Mouse (Mus musculus): ENCODE data around the gene Tgm7. TPM values are rescaled to one million over a fixed set of nuclear protein-coding genes. Genes with fewer than 3 reads are reported as not detected.
"Not testable (repeated sequence)": the region's sequence is repeated elsewhere in the genome, so short reads cannot be mapped to it uniquely, and the experiment has no call there.

Tgm7 gene
- not detected in 2 replicates for total RNA-seq (2015)
- not detected in 2 replicates for total RNA-seq (2017)

GRCm38 (mm10) chr2:121109695-121110094, at the start of gene Tgm7:
Gene Tgm7, minus strand, starts transcription at chr2:121109795.
- ATAC-seq (replicated peaks; ENCODE audit: poor library complexity): no peak

GRCm38 (mm10) chr2:121153100-121153499, 43.5 kb upstream of the Tgm7 start:
- peak; percentile 46; the same call in 1 of the 2 replicates for ATAC-seq (replicated peaks; ENCODE audit: poor library complexity)

- 0 out of 2 replicates have a peak, but pooled peaks have one; percentile 54 for ATAC-seq (replicated peaks; ENCODE audit: poor library complexity)
Measured at GRCm38 (mm10) chr2:121149679-121150078, 40.1 kb upstream of the Tgm7 start.

DNA sequence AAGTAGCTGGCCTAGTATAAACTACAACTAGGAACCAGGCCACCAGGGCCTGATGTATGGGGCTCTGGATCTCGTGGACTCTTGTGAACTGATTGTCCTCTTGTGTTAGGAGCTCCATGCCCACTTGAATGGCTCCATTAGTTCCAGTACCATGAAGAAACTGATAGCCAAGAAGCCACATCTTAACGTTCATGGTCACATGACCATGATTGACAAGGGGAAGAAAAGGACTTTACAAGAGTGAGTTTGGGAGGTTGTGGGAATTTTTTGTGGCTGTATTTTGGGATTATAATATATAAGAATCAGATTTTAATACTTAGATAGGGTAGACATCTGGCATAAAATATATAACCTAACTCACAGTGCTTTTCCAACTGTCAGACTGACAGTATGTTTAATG, 32.8 kb upstream of the Tgm7 start:
- ATAC-seq (replicated peaks; ENCODE audit: poor library complexity): no peak

GRCm38 (mm10) chr2:121141216-121142035, 31.8 kb upstream of the Tgm7 start:
- no peak for ATAC-seq (replicated peaks; ENCODE audit: poor library complexity)

DNA sequence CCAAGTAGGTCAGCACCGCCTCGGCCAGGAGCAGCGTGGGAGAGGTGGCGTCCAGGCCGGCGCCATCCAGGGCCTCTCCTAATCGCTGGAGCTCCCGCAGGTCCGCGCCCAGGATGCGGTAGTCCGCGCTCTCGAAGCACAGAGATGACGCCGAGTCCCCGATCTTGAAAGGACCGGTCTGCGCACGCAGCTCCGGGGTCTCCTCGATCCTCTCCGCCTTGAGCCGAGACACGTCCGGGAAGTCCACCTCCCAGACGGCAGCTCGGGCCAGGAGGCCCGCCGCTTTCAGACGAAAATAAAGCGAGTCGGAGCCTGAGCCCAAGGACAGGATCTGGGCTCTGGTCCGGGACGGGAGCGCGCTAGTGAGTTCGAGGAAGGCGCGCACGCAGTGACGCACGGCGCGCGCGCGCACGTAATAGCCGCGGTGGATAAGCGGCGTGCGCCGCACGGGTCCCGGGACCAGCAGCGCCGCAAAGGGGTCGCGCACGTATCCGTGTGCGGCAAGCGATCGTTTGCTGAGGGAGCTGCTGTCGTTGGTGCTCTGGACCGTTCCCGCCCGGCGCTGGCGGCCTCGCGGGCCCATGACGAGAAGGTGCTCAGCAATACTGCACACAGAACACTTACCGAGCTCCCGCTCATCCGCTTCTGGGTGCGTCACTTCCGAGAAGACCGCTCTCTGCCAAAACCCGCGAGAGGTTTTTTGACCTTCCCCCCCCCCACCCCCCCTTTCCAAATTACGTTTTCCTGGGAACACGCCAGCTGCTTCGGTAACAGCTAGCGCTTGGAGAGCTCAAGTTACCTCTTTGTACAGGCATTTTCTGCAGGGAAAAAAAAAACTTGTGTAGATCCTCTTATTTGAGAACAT, 30.7 kb upstream of the Tgm7 start, which contains the start of the genes Adal and Lcmt2:
TSS of gene Adal (plus strand) at position 411 of the 865 bp plus-strand sequence.
TSS of gene Lcmt2 (minus strand) at position 636 of the 865 bp plus-strand sequence.
- ATAC-seq (replicated peaks; ENCODE audit: poor library complexity): peak; percentile 78

DNA sequence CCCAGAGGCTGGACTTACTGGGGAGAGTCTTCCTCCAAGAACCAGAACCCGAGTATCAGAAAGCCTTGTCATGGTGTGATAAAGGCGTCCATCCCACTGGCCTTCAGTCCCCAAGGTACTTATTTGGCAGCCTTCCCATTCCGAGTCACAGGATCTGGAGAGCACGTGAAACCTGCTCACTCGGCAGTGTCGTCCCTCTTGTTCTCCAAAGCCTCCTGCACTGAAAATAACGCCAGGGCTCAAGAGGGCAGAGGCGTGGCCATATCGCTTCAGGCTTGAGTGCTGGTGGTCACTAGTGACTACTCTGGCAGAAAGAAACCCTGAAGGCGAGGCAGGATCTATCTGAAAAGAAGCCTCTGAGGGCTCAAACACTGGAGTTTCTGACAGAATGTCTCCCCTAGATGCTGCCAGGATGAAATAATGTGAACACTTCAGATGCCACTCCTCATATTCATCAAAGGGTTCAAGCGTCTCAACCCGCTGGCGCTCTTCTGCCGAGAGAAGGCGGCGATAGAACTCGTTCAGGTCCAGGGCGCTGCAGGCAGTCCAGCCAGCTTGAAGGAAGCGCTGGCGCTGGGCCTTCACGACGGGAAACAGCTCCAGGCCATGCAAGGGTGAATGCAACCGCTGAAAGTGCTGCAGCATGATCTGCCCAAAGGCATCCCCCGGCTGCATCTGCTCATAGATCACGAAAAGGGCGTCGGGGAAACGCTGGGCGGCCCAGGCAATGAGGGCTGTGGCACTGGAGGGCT, 29.8 kb upstream of the Tgm7 start:
- no peak; the same call in 1 of the 2 replicates for ATAC-seq (replicated peaks; ENCODE audit: poor library complexity)

DNA sequence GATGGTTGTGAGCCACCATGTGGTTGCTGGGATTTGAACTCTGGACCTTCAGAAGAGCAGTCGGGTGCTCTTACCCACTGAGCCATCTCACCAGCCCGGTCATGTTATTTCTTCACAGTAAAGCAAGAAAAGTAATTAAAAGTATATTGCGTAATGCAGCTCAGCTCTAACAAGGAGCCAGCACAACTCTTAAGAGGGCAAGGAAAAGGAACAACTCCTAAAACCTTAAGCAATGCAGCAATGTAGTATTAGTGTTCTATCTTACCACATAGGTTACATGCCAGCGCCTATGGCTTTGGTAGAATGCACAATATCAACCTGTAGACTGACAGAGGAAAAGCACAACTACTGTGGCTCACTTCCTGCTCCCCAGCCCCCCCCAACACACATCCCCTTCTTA, 27.8 kb upstream of the Tgm7 start:
- peak; percentile 24; the same call in 1 of the 2 replicates for ATAC-seq (replicated peaks; ENCODE audit: poor library complexity)

GRCm38 (mm10) chr2:121132822-121133221, 23.2 kb upstream of the Tgm7 start:
- no peak for ATAC-seq (replicated peaks; ENCODE audit: poor library complexity)

GRCm38 (mm10) chr2:121128865-121129620, 19.4 kb upstream of the Tgm7 start:
- no peak for ATAC-seq (replicated peaks; ENCODE audit: poor library complexity)

GRCm38 (mm10) chr2:121127536-121127935, 17.9 kb upstream of the Tgm7 start:
- ATAC-seq (replicated peaks; ENCODE audit: poor library complexity): no peak

- not testable (repeated sequence) for ATAC-seq (replicated peaks; ENCODE audit: poor library complexity)
Measured at GRCm38 (mm10) chr2:121126302-121126701, 16.7 kb upstream of the Tgm7 start.

GRCm38 (mm10) chr2:121119260-121119659, 9.7 kb upstream of the Tgm7 start:
- ATAC-seq (replicated peaks; ENCODE audit: poor library complexity): no peak

GRCm38 (mm10) chr2:121115418-121115817, 5.8 kb upstream of the Tgm7 start:
- ATAC-seq (replicated peaks; ENCODE audit: poor library complexity): no peak

GRCm38 (mm10) chr2:121105940-121106339, 3.7 kb downstream of the Tgm7 start:
- 0 out of 2 replicates have a peak, but pooled peaks have one; percentile 37 for ATAC-seq (replicated peaks; ENCODE audit: poor library complexity)

GRCm38 (mm10) chr2:121102051-121102450, 7.5 kb downstream of the Tgm7 start:
- peak; percentile 88 for ATAC-seq (replicated peaks; ENCODE audit: poor library complexity)

DNA sequence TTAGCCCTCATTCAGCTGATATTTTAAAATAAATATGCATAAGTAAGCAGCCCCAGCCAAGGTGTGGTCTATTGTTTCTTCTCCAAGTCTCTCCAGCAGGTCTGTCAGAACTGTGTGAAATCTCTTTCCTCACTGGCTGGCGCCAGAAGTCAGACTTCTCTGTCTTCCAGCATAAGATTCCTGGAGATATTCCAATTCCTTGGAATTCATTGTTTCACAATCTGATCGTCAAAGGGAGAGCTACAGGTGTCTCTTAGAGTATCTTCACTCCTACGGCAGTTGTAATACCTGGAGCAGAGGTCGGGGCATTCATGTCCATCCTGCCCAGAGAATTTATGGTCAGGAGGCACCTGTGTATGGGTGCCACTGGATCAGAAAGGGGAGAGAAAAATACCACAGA, 19.8 kb downstream of the Tgm7 start:
- ATAC-seq (replicated peaks; ENCODE audit: poor library complexity): no peak

DNA sequence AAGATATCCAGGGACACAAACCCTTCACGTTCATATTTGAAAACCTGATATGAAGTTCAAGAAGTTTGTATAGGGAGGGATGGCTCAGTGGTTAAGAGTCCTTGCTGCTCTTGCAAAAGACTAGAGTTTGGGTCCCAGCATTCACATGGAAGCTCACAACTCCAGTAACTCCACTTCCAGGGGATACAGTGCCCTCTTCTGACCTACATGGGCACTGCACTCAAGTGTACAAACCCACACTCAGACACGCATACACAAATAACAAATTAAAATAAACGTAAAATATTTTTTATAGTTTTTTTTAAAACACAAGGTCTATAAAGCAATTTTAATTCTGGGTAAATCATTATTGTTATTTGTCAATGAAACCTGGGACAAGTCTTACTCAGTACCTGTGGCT, 21.1 kb downstream of the Tgm7 start:
- no peak for ATAC-seq (replicated peaks; ENCODE audit: poor library complexity)

- ATAC-seq (replicated peaks; ENCODE audit: poor library complexity): no peak
Measured at GRCm38 (mm10) chr2:121085480-121086185, 24.0 kb downstream of the Tgm7 start, which contains the start of gene Tgm5. Gene Tgm5, minus strand, starts transcription at chr2:121085841.
